ENCODE assay signal across 8 mouse cellular contexts in the genomic region with DNA sequence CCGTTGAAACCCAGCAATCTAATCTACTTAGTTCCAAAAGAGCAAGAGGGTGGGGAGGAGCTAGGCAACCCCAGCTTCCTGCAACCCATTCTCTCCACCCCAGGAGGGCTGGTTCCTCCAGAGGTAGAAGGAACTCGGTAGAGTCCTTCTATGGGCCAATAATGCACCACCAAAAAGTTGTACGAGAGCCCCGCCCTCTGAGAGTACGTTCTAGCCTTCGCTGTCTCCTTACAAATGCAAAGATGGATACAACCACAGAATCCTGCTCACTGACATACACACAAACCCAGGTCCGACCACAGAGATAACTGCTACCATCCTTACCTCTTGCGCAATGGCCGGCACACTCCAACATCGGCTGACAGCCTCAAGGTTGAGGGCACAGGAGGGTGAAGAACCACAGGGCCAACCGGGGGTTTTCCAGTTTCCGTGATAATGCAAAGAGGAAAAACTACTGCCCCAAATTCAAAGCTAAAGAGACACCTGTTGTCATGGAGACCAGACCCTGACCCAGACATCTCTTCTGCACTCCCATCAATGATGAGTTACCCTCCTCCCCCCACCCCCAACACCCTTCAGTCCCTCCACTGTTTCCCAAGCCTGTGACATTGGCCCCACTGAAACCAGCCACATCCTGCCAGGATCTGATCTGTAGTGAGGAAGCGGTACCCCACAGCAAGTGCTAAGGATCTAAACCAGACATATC. TPM values are rescaled to one million over a fixed set of nuclear protein-coding genes. Genes with fewer than 3 reads are reported as not detected.
DNase-seq lines count a peak whose midpoint lies in the region.

No protein-coding gene starts in this region.

- peak; percentile 59 to 84 for DNase-seq in adrenal gland, adult (ENCODE audit: inconsistent age in 2 of 2, low spot score in 1 of 2)
- no peak for DNase-seq in adrenal gland, adult 18-20 months (ENCODE audit: low spot score in 2 of 2)
- peak; percentile 61 for DNase-seq in thymus, postnatal 0 days (ENCODE audit: low spot score)
- no peak for DNase-seq in thymus, adult 18-20 months
- DNase-seq in lung, postnatal 25 days (ENCODE audit: low spot score) = peak; percentile 38
- DNase-seq in thymus, postnatal 4 days = peak; percentile 37
- no peak for DNase-seq in right cerebral cortex, postnatal 4 days
- no peak for DNase-seq in layer of hippocampus, adult 8-10 months (ENCODE audit: low spot score in 2 of 2)

RNA-seq across cellular contexts. Expression of gene Mapkapk3, which starts 9.2 kb away (rescaled TPM):
- 10 to 100 TPM; 42.8 to 55.6 TPM for total RNA-seq in adrenal gland, adult 18-20 months (2021)
- polyA plus RNA-seq in thymus, postnatal 0 days (2015; fragmentation: Nextera tagmentation; extraction: Ambion mirVana) = 21.9 and 22.5 TPM in 2 replicates
- 1 to 10 TPM; 1.9 to 5.1 (median 3.4) TPM for total RNA-seq in layer of hippocampus, adult 8-10 months (2022)

RNA-seq across cellular contexts. Expression of gene Cish, which starts 15.4 kb away (rescaled TPM):
- 1 to 10 TPM; 7.9 to 9.9 TPM for total RNA-seq in adrenal gland, adult 18-20 months (2021)
- polyA plus RNA-seq in thymus, postnatal 0 days (2015; fragmentation: Nextera tagmentation; extraction: Ambion mirVana) = 12.9 and 20.3 TPM in 2 replicates
- total RNA-seq in layer of hippocampus, adult 8-10 months (2022) = 1 to 10 TPM; 2.1 to 6.1 (median 2.9) TPM

RNA-seq across cellular contexts. Expression of gene Dock3, which starts 48.8 kb away (rescaled TPM):
- 1 to 10 TPM; 3.1 to 3.7 TPM for total RNA-seq in adrenal gland, adult 18-20 months (2021)
- polyA plus RNA-seq in thymus, postnatal 0 days (2015; fragmentation: Nextera tagmentation; extraction: Ambion mirVana) = 0.01 and 0.27 TPM in 2 replicates
- total RNA-seq in layer of hippocampus, adult 8-10 months (2022) = 100 to 1,000 TPM; 105 to 129 (median 117) TPM

RNA-seq across cellular contexts. Expression of gene Hemk1, which starts 57.7 kb away (rescaled TPM):
- total RNA-seq in adrenal gland, adult 18-20 months (2021) = 10 to 100 TPM; 12.9 to 17.4 TPM
- 5.7 and 6.2 TPM in 2 replicates for polyA plus RNA-seq in thymus, postnatal 0 days (2015; fragmentation: Nextera tagmentation; extraction: Ambion mirVana)
- 10 to 100 TPM; 15.6 to 20.6 (median 18.5) TPM for total RNA-seq in layer of hippocampus, adult 8-10 months (2022)

RNA-seq across cellular contexts. Expression of gene 6430571L13Rik, which starts 59.9 kb away (rescaled TPM):
- total RNA-seq in adrenal gland, adult 18-20 months (2021) = 1 to 10 TPM in 1 of 2 experiments, under 1 TPM in 1; 0.30 to 1.3 TPM
- polyA plus RNA-seq in thymus, postnatal 0 days (2015; fragmentation: Nextera tagmentation; extraction: Ambion mirVana) = 0.42 and 0.51 TPM in 2 replicates
- total RNA-seq in layer of hippocampus, adult 8-10 months (2022) = 1 to 10 TPM; 2.4 to 4.0 (median 3.4) TPM

Comparison
In these comparisons a context has a peak if more than half of its experiments do, and no peak if none do; other contexts are left out.
1. DNase-seq: peak in adrenal gland, adult (2 of 2), thymus, postnatal 0 days (single experiment), lung, postnatal 25 days (single experiment) and thymus, postnatal 4 days (single experiment); none in adrenal gland, adult 18-20 months (0 of 2), thymus, adult 18-20 months (0 of 2), right cerebral cortex, postnatal 4 days (single experiment) and layer of hippocampus, adult 8-10 months (0 of 2).
2. RNA of gene Mapkapk3, which starts 9.2 kb away (total RNA-seq): 42.8 to 55.6 TPM in adrenal gland, adult 18-20 months; 1.9 to 5.1 TPM in layer of hippocampus, adult 8-10 months; every median in the first group is over 4 times any median in the second.
3. RNA of gene Dock3, which starts 48.8 kb away (total RNA-seq): 105 to 129 TPM in layer of hippocampus, adult 8-10 months; 3.1 to 3.7 TPM in adrenal gland, adult 18-20 months; every median in the first group is over 10 times any median in the second.